Mouse (Mus musculus): ENCODE data around the gene Irx4.

- TF ChIP-seq GATA1 (IDR thresholded peaks at IDR 0.05; ENCODE audit: borderline replicate concordance, low read length), result no peak
- no peak for TF ChIP-seq FLI1 (IDR thresholded peaks at IDR 0.05; ENCODE audit: low read length)
These were observed 17.7 kb upstream of the Irx4 start for GRCm38 (mm10) chr13:73242556-73242955.

Data from megakaryocyte, embryonic 14.5 days (primary cell).